ENCODE assay signal across 20 mouse cellular contexts in the genomic region with DNA sequence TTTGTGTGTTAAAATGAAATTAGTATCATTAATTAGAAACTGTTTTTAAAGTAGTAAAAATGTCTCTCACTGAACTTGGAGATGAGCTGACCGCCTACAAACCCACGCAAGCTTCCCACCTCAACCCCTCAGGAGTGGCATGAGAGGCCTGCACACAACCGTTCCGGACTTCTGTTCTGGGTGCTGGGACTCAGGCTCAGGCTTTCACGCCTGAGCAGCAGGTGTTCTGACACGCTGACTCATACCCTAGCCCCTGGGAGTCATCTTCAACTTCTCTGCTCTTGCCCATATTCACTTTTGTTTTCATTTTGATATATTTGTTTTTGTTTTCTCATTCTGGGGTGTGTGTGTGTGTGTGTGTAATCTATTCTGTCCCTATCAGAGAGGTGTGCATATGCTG. TPM values are rescaled to one million over a fixed set of nuclear protein-coding genes. Genes with fewer than 3 reads are reported as not detected.
DNase-seq lines count a peak whose midpoint lies in the region; TF ChIP-seq lines count a peak whose summit lies in the region.
"Had no signal": no experiment of that assay in that cellular context is flagged by ENCODE, and none has a peak within 500 bp of the region (broad histone marks: within the 10 kb centered on the region; RNA-seq: fewer than 3 reads in every experiment).

No protein-coding gene starts in this region.

- dilution Hi-C loops in CH12.LX (cut with MboI; ENCODE audit: extremely low pct_ligation_motif_present, extremely low pct_unique_long_range_greater_than_20kb, low sequenced_read_pairs), result no loop called here

- peak; percentile 60 for TF ChIP-seq EP300 in CH12.LX (IDR thresholded peaks at IDR 0.05; ENCODE audit: low read length)

- in situ Hi-C loops in CH12.LX (cut with MboI; ENCODE audit: low pct_ligation_motif_present, low pct_unique_long_range_greater_than_20kb, low sequenced_read_pairs), result no loop called here

- H3K27ac ChIP-seq in CH12.LX (ENCODE audit: insufficient read depth, low read depth), result no peak overlapping the region
- H3K27ac ChIP-seq: embryonic facial prominence, embryonic 13.5 days; embryonic facial prominence, embryonic 15.5 days; forebrain, embryonic 10.5 days; forebrain, embryonic 12.5 days had no signal

- no peaks in the 10 kb centered on the region for H3K9me3 ChIP-seq in CH12.LX (replicated peaks; ENCODE audit: low read length)
- H3K9me3 ChIP-seq: embryonic facial prominence, embryonic 13.5 days; embryonic facial prominence, embryonic 15.5 days; forebrain, embryonic 10.5 days; forebrain, embryonic 12.5 days had no signal

- no peaks in the 10 kb centered on the region for H3K27me3 ChIP-seq in CH12.LX (replicated peaks)
- H3K27me3 ChIP-seq: embryonic facial prominence, embryonic 13.5 days; embryonic facial prominence, embryonic 15.5 days; forebrain, embryonic 12.5 days had no signal

- H3K4me2 ChIP-seq in CH12.LX (ENCODE audit: insufficient read depth, low read depth, poor library complexity, severe bottlenecking), result no peak overlapping the region
- H3K4me2 ChIP-seq: embryonic facial prominence, embryonic 13.5 days; embryonic facial prominence, embryonic 15.5 days; forebrain, embryonic 12.5 days had no signal

- no peak for TF ChIP-seq CTCF in CH12.LX (conservative IDR thresholded peaks at IDR 0.05 in 1 of 2, IDR thresholded peaks at IDR 0.05 in 1 of 2; ENCODE audit: low read depth in 2 of 2, low read length in 2 of 2)

- no peak overlapping the region for H3K4me3 ChIP-seq in CH12.LX (replicated peaks in 1 of 3; ENCODE audit: low read depth in 2 of 3, low read length in 2 of 3, poor library complexity in 1 of 3)
- H3K4me3 ChIP-seq: embryonic facial prominence, embryonic 13.5 days; embryonic facial prominence, embryonic 15.5 days; erythroblast, embryonic 14.5 days; forebrain, embryonic 10.5 days; forebrain, embryonic 12.5 days had no signal

- TF ChIP-seq POLR2A in CH12.LX (IDR thresholded peaks at IDR 0.05; ENCODE audit: low read depth, low read length), result no peak

- peaks cover 38% of the 10 kb centered on the region for H3K79me2 ChIP-seq in CH12.LX (replicated peaks; ENCODE audit: control insufficient read depth, extremely low read depth, insufficient read depth, poor library complexity, severe bottlenecking)

- no peak overlapping the region for H3K9ac ChIP-seq in CH12.LX (ENCODE audit: insufficient read depth, low read depth)
- H3K9ac ChIP-seq: embryonic facial prominence, embryonic 13.5 days; embryonic facial prominence, embryonic 15.5 days; forebrain, embryonic 12.5 days had no signal

- peaks cover 5 to 70% of the 10 kb centered on the region in 2 experiments for H3K4me1 ChIP-seq in CH12.LX (ENCODE audit: control insufficient read depth in 1 of 2, insufficient read depth in 2 of 2)

- TF ChIP-seq RAD21 in CH12.LX (IDR thresholded peaks at IDR 0.05; ENCODE audit: low read depth, low read length), result no peak

- intact Hi-C loops in heart, postnatal 14 days (cut with DNase I), result loop anchor here (10.0 kb wide), 1 partner anchor 665 kb away; the partner anchor contains the start of gene Mccc2

- peak; percentile 68 for DNase-seq in heart, adult 11 months
- no peak for DNase-seq in heart, postnatal 14 days
- DNase-seq in CH12.LX (ENCODE audit: extremely low read depth), result peak; percentile 58
- no peak for DNase-seq in gastrocnemius, postnatal 10 days
- DNase-seq in urinary bladder, postnatal 10 days (ENCODE audit: low spot score), result no peak
- DNase-seq: adrenal gland, adult 2 months; adrenal gland, postnatal 10 days; adrenal gland, postnatal 25 days; cerebellum, adult 11 months; cerebellum, adult 18-20 months; cerebellum, adult 8-10 months; cerebellum, adult 9-11 months; cerebellum, postnatal 14 days; cerebellum, postnatal 36 days; embryo, embryonic 11 days had no signal

- peaks cover 31 to 50% of the 10 kb centered on the region in 2 experiments for H3K36me3 ChIP-seq in CH12.LX (replicated peaks in 1 of 2; ENCODE audit: control insufficient read depth in 1 of 2, insufficient read depth in 1 of 2, low read length in 1 of 2)

TF ChIP-seq in CH12.LX, 34 proteins besides CTCF, POLR2A, EP300 and RAD21:
- TF ChIP-seq RCOR1 (conservative IDR thresholded peaks at IDR 0.05; ENCODE audit: low read depth, low read length) (no peak), BHLHE40 (IDR thresholded peaks at IDR 0.05; ENCODE audit: low read depth, low read length) (peak; percentile 61), MAX (IDR thresholded peaks at IDR 0.05; ENCODE audit: low read length) (no peak), MEF2A (IDR thresholded peaks at IDR 0.05; ENCODE audit: borderline replicate concordance, low read depth, low read length) (no peak; the same call in 1 of the 2 replicates), MAZ (IDR thresholded peaks at IDR 0.05; ENCODE audit: low read depth, low read length) (no peak), JUN (IDR thresholded peaks at IDR 0.05; ENCODE audit: insufficient read depth, low read depth, low read length) (peak; percentile 27; the same call in 1 of the 2 replicates), ELF1 (IDR thresholded peaks at IDR 0.05; ENCODE audit: low read depth, low read length) (no peak), SIN3A (IDR thresholded peaks at IDR 0.05; ENCODE audit: low read length) (no peak), KAT2A (IDR thresholded peaks at IDR 0.05; ENCODE audit: insufficient replicate concordance, low read length) (no peak), UBTF (IDR thresholded peaks at IDR 0.05; ENCODE audit: low read depth, low read length) (no peak), USF2 (conservative IDR thresholded peaks at IDR 0.05; ENCODE audit: low read depth, low read length) (no peak), TBP (conservative IDR thresholded peaks at IDR 0.05; ENCODE audit: low read depth, low read length) (no peak), ZKSCAN1 (IDR thresholded peaks at IDR 0.05; ENCODE audit: borderline replicate concordance, low read depth, low read length) (no peak), USF1 (IDR thresholded peaks at IDR 0.05; ENCODE audit: low read depth, low read length) (no peak), NRF1 (IDR thresholded peaks at IDR 0.05; ENCODE audit: low read depth, low read length) (no peak), CHD2 (IDR thresholded peaks at IDR 0.05; ENCODE audit: low read length) (no peak), POLR2AphosphoS2 (IDR thresholded peaks at IDR 0.05; ENCODE audit: low read depth, low read length) (no peak), E2F4 (IDR thresholded peaks at IDR 0.05; ENCODE audit: insufficient replicate concordance, low read depth, low read length) (no peak), MAFK (IDR thresholded peaks at IDR 0.05; ENCODE audit: insufficient replicate concordance, low read length) (no peak), PAX5 (IDR thresholded peaks at IDR 0.05; ENCODE audit: low read length) (no peak), ZNF384 (IDR thresholded peaks at IDR 0.05; ENCODE audit: low read depth, low read length) (no peak), JUND (conservative IDR thresholded peaks at IDR 0.05; ENCODE audit: low read depth, low read length) (peak; percentile 37; the same call in 1 of the 2 replicates), CHD1 (IDR thresholded peaks at IDR 0.05; ENCODE audit: low read depth, low read length) (no peak), TCF12 (IDR thresholded peaks at IDR 0.05; ENCODE audit: low read depth, low read length) (peak; percentile 52; the same call in 1 of the 2 replicates), ZMIZ1 (IDR thresholded peaks at IDR 0.05; ENCODE audit: low read depth, low read length) (no peak), MXI1 (IDR thresholded peaks at IDR 0.05; ENCODE audit: low read depth, low read length) (peak; percentile 43; the same call in 1 of the 2 replicates), IRF4 (IDR thresholded peaks at IDR 0.05; ENCODE audit: low read depth, low read length) (peak; percentile 55; the same call in 1 of the 2 replicates), SMC3 (IDR thresholded peaks at IDR 0.05; ENCODE audit: low read depth, low read length) (no peak), GABPA (IDR thresholded peaks at IDR 0.05; ENCODE audit: insufficient replicate concordance, low read depth, low read length) (no peak), MYC (IDR thresholded peaks at IDR 0.05; ENCODE audit: low read depth, low read length) (no peak), HCFC1 (IDR thresholded peaks at IDR 0.05; ENCODE audit: low read depth, low read length) (no peak), ETS1 (conservative IDR thresholded peaks at IDR 0.05; ENCODE audit: low read depth, low read length) (peak; percentile 69; the same call in 1 of the 2 replicates), NELFE (IDR thresholded peaks at IDR 0.05; ENCODE audit: low read depth, low read length) (no peak), ZC3H11A (IDR thresholded peaks at IDR 0.05; ENCODE audit: low read depth, low read length) (no peak)

RNA-seq across cellular contexts. Expression of gene Mrps27, which starts 5.4 kb away (rescaled TPM):
- total RNA-seq in heart, postnatal 14 days (2021), result 10 to 100 TPM; 37.2 to 42.8 TPM
- total RNA-seq in CH12.LX (2012; rRNA removed) (46.6 and 46.8 TPM in 2 replicates), CH12.LX (2014; rRNA removed) (32.6 and 34.5 TPM in 2 replicates)
- polyA plus RNA-seq in CH12.LX (2012; ENCODE audit: insufficient read length, low read depth), result 64.8 and 68.0 TPM in 2 replicates
- 10 to 100 TPM; 27.5 to 28.4 TPM for total RNA-seq in gastrocnemius, postnatal 10 days (2021)

RNA-seq across cellular contexts. Expression of gene Ptcd2, which starts 5.5 kb away (rescaled TPM):
- total RNA-seq in heart, postnatal 14 days (2021), result 10 to 100 TPM; 41.4 to 43.1 TPM
- total RNA-seq in CH12.LX (2012; rRNA removed) (32.4 and 34.4 TPM in 2 replicates), CH12.LX (2014; rRNA removed) (84.8 and 92.9 TPM in 2 replicates)
- polyA plus RNA-seq in CH12.LX (2012; ENCODE audit: insufficient read length, low read depth), result 36.9 and 52.2 TPM in 2 replicates
- total RNA-seq in gastrocnemius, postnatal 10 days (2021), result 10 to 100 TPM; 23.4 to 24.1 TPM

Comparison
In these comparisons a context has a peak if more than half of its experiments do, and no peak if none do; other contexts are left out.
1. DNase-seq: peak in heart, adult 11 months (single experiment) and CH12.LX (single experiment); none in heart, postnatal 14 days (0 of 2), gastrocnemius, postnatal 10 days (single experiment) and urinary bladder, postnatal 10 days (single experiment).